Mouse (Mus musculus) natural killer cell, adult 2 months (primary cell): ENCODE data around the gene Dnpep.

Source experiments
- DNase-seq, 2 experiments: peaks; one replicate each; pipeline ENCODE4 v3.0.0; 2022; ENCODE audit warnings: low spot score in 2 of 2

Dnpep gene

GRCm38 (mm10) chr1:75262969-75263951 is 54.5 kb downstream of the Dnpep start:
- DNase-seq: no peak

GRCm38 (mm10) chr1:75261278-75261677 is 56.5 kb downstream of the Dnpep start:
- no peak for DNase-seq
